Mouse (Mus musculus) CD4-positive, CD25-positive, alpha-beta regulatory T cell, adult 9 weeks (primary cell): ENCODE data around the gene Olfr362. TPM values are rescaled to one million over a fixed set of nuclear protein-coding genes. Genes with fewer than 3 reads are reported as not detected.

Experiments
- polyA plus RNA-seq: library from polyadenylated mRNA; unstranded; fragments of 100-300 nt; shearing (Covaris generic); gene quantifications from one replicate; pipeline ENCODE4 v1.2.1, GENCODE M21; 2017

The Olfr362 gene
- not detected for polyA plus RNA-seq

GRCm38 (mm10) chr2:37117810-37118209, at the start of gene Olfr362:
Gene Olfr362, minus strand, starts transcription at chr2:37117910.

DNA sequence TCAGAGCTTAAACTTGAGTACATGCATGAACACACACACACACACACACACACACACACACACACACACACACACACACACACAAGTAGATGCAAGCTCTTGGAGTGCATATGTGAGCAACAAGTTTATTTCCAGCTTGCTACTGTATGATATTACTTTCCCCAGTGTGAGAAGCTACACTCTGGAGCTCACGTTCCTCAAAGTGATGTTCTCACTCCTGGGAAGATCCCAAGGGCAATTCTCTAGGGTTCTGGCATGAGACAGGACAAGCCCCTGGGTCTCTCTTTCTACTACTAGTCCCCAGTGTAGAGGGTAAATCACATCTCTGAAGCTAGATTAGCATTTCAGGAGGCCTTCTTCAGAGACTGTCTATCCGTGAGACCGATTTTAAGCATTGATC, 21.3 kb upstream of the Olfr362 start, which contains the start of gene Olfr364-ps1:
Gene Olfr364-ps1 (plus strand): TSS at position 301 of the 400 bp plus-strand sequence.

DNA sequence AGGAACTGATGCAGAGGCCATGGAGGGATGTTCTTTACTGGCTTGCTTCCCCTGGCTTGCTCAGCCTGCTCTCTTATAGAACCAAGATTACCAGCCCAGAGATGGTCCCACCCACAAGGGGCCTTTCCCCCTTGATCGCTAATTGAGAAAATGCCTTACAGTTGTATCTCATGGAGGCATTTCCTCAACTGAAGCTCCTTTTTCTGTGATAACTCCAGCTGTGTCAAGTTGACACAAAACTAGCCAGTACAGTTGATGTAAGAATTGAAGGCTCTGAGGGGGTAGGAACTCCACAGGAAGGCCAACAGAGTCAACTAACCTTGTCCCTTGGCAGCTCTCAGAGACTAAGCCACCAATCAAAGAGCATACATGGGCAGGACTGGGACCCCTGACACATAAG, 28.5 kb downstream of the Olfr362 start, which contains the start of gene Olfr361:
Gene Olfr361 (minus strand): TSS at position 101 of the 400 bp plus-strand sequence.

DNA sequence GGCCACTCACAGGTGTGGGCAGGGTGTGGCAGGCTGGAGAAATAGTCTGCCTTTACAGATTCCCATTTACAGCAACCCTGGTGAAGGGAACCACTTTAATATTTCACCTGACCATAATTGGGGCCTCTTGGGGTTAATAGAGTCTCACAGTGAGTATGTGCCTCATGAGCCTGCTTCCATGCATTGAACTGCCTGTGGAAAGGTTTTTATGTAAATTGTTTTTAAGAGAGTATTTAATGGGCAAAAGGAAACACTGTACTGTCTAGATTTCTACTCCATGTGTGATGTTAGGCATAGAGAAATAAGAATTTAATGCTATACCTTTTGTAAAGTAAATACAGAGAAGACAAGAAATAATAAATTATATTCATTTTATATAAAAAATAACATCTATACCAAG, 52.3 kb downstream of the Olfr362 start, which contains the start of gene Olfr360:
Gene Olfr360 (plus strand): TSS at position 301 of the 400 bp plus-strand sequence.

Other genes starting within 250 kb of the Olfr362 start
- not detected for gene Olfr352, start 249.4 kb downstream of the Olfr362 start, polyA plus RNA-seq
- gene Olfr353, start 225.0 kb downstream of the Olfr362 start, polyA plus RNA-seq, result not detected
- not detected for gene Olfr354, start 212.2 kb downstream of the Olfr362 start, polyA plus RNA-seq
- 0.20 TPM for gene Olfr355, start 189.0 kb downstream of the Olfr362 start, polyA plus RNA-seq
- not detected for gene Olfr356, start 180.8 kb downstream of the Olfr362 start, polyA plus RNA-seq
- not detected for gene Olfr357, start 124.1 kb downstream of the Olfr362 start, polyA plus RNA-seq
- gene Olfr358, start 108.6 kb downstream of the Olfr362 start, polyA plus RNA-seq, result not detected
- gene Olfr360, start 52.2 kb downstream of the Olfr362 start, polyA plus RNA-seq, result not detected
- not detected for gene Olfr361, start 28.6 kb downstream of the Olfr362 start, polyA plus RNA-seq
- not detected for gene Olfr364-ps1, start 21.4 kb upstream of the Olfr362 start, polyA plus RNA-seq
- gene Olfr365, start 70.3 kb upstream of the Olfr362 start, polyA plus RNA-seq, result not detected
- not detected for gene Olfr366, start 93.7 kb upstream of the Olfr362 start, polyA plus RNA-seq
- not detected for gene Olfr368, start 208.6 kb upstream of the Olfr362 start, polyA plus RNA-seq
- 35.6 TPM for gene Pdcl, start 241.4 kb upstream of the Olfr362 start, polyA plus RNA-seq